Mouse (Mus musculus) c-Kit-positive CD71-positive TER-119-positive erythroid progenitor cells, embryonic 14.5 days (primary cell): ENCODE data around the gene Mthfr.

ENCODE experiments used
- DNase-seq: peaks from one replicate; pipeline ENCODE4 v3.0.0-alpha.2; 2013; ENCODE audit warnings: low spot score

Gene Mthfr

GRCm38 (mm10) chr4:148065702-148066400 is 27.0 kb downstream of the Mthfr start:
- no peak for DNase-seq

DNA sequence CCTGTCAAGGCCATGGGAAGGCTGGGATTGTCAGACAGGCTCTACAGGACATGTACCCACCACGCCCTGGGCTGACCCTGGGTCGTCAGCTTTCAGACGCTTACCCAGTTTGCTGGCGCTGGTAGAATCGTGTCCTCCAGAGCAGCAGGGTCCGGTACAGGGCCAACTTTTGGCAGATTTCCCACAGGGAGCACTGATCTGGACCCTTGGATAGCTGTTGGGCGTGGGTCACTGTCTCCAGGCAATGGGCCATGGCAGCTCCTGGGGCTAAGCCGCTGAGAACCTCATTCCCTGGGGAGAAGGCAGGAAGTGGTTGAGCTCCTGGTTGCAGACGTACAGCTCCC is 27.5 kb downstream of the Mthfr start:
- no peak for DNase-seq

- DNase-seq = no peak
Observed at GRCm38 (mm10) chr4:148067346-148067745, 28.5 kb downstream of the Mthfr start.

DNA sequence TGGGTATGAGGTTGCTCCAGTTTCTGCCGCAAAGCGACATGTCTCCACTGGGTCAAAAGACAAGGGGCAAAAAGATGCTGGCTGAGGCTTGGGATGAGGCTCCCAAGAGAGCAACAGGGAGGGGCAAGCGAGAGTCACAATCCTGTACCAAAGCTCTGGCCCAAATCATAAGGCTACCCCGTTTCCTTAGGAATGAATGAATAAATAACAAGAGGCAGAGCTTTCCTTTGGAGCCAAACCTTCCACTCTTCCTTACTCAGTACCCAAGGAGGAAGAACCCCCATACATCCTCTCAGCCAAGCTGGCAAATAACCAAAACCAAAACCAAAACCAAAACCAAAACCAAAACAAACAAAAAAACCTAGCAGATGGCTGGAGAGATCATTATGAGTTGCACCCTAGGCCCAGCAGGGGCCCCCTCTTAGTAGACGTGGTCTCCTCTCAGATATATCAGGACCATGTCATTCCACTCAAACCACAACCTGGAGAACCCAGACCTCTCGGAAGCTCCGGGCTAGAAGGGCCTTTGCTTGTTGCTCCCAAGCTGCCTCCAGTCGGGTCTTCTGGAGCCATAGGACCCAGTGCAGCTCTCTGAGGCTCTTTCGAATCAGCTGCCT is 30.8 kb downstream of the Mthfr start:
- no peak for DNase-seq

GRCm38 (mm10) chr4:148071508-148071907 is 32.6 kb downstream of the Mthfr start:
- no peak for DNase-seq

DNA sequence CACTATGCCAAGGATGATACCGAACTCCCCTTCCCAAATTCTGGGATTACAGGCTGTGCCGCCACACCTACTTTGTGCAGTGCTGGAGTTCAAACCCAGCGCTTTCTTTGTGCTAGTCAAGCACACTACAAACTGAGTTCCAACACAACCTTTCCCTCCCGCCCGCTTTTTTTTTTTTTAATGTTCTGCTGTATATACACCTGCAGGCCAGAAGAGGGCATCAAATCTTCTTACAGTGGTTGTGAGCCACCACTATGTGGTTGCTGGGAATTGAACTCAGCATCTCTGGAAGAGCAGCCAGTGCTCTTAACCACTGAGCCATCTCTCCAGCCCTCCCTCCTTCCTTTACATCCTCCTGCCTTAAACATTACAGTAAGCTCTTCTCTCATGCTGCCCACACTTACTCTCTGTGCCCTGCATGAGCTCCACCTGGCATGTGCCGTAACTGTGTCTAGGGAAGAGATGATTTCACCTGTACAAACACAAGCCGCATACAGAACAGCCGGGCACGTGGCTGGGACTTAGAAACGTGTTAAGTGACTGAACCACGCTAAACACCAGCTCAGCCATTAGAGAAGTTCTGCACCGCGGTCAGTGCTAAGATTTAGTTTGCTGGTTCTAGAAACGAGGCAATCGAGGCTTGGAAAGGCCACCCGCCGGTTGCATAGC is 35.8 kb downstream of the Mthfr start:
- DNase-seq = peak; percentile 29

DNA sequence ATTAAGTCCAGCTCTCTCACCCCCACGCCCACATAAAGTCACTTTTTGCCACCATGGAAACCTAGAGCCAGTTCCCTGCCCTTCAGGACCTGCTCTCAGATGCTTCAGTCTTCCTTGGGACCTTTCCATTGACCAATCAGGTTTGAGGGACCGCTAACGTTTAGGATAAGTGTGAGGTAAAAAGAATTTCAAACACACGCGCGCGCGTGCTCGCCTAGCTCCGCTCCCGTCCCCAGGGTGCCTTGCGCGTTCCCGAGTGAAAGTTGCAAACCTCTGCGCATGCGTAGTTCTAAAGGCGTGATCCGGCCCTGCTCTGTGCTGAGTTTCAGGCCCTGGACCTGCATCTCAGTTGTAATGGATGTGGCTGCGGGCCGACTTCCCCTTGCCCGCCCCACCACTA is 36.4 kb downstream of the Mthfr start:
- peak; percentile 57 for DNase-seq

- DNase-seq = no peak
Observed at GRCm38 (mm10) chr4:148075881-148076280, 37.0 kb downstream of the Mthfr start.

DNA sequence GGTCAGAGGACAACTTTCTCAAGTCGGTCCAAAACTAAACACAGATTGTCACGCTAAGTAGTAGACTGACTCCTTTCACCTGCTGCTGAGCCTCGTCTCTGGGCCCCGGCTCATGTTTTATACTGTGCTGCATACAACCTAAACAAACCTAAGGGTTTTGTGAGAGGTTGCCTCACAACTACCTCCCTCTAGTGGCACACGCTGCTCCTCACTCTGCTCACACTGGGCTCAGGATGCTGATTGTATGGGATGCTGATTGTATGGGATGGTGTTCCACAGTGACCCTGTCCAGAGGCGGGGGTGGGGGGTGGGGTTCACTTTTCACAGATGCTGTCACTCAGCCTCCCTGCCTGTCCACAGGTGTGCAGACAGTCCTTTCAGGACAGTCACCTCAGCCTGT is 40.3 kb downstream of the Mthfr start:
- no peak for DNase-seq

- DNase-seq = no peak
Observed at GRCm38 (mm10) chr4:148079944-148080596, 41.2 kb downstream of the Mthfr start.

- DNase-seq = no peak
Observed at GRCm38 (mm10) chr4:148080597-148080973, 41.7 kb downstream of the Mthfr start.

DNA sequence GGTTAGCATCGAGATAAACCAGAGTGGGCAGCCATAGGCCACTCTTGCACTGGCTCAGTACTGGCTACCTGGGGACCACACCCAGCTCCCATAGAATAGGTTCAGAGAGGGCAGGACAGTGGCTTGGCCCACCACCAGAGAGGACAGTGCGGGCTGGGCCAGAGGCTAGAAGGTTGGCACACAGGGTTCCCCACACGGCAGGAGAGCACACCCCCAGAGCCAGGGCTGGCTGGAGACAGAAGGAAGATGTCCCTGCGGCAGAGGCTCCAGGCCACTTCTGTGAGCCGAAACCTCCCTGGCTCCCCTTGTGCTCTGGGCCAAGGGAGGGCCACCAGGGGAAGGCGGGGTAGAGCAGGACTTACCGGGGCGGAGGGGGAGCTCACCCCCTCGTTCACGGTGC is 42.3 kb downstream of the Mthfr start:
- no peak for DNase-seq

GRCm38 (mm10) chr4:148082257-148083044 is 43.6 kb downstream of the Mthfr start:
- peak; percentile 74 for DNase-seq

DNA sequence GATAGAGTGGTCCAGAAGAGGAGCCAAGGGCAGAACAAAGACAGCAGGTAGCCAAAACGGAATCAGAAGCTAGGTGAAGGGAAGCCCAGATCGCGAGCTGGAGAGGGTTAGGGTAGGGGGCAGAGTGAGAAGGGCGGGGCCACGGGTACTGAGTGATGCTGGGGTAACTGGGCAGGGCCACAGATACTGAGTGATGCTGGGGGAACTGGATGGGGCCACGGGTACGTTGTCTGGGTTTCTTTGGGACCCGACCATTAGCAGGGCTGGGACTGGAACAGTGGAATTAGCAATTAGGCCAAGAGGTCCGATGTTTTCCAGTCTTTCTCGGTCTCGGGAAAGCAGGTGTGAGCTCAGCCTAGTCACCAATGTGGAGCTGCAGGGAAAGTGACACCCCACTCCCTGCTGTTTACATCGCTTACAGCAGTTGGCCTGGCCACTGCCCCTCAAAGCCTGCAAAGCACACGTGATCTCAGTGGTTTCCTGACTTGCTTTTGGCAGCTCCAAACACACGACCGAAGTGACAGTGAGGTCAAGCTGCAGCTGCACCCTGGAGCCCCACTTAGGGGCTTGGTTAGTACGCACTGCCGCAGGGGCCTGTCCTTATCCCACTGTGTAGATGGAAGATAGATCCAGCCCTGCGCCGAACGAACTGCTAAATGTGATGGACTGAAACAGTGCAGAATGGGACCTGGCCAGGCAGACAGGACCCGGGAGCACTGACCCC is 44.5 kb downstream of the Mthfr start:
- peak; percentile 23 for DNase-seq

- no peak for DNase-seq
Observed at GRCm38 (mm10) chr4:148084261-148084714, 45.4 kb downstream of the Mthfr start.

GRCm38 (mm10) chr4:148085131-148085906 is 46.4 kb downstream of the Mthfr start:
- DNase-seq = no peak

DNA sequence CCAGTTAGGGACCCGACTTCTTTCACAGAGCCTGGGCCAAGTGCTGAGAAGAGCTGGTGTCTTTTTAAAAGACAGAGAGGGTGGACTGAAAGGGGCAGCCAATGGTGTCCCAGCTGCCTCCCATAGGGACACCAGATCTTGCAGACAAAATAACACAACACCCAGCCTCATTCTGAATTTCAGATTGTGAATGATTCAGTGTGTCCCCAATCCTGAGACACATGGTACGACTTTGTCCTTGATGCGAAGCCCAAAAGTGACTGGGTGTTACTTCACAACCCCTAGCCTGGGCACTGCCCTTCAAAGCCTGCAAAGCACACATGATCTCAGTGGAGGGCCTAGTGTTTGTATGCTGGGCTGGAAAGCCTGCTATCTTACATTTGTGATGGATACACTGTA is 47.0 kb downstream of the Mthfr start:
- no peak for DNase-seq

DNA sequence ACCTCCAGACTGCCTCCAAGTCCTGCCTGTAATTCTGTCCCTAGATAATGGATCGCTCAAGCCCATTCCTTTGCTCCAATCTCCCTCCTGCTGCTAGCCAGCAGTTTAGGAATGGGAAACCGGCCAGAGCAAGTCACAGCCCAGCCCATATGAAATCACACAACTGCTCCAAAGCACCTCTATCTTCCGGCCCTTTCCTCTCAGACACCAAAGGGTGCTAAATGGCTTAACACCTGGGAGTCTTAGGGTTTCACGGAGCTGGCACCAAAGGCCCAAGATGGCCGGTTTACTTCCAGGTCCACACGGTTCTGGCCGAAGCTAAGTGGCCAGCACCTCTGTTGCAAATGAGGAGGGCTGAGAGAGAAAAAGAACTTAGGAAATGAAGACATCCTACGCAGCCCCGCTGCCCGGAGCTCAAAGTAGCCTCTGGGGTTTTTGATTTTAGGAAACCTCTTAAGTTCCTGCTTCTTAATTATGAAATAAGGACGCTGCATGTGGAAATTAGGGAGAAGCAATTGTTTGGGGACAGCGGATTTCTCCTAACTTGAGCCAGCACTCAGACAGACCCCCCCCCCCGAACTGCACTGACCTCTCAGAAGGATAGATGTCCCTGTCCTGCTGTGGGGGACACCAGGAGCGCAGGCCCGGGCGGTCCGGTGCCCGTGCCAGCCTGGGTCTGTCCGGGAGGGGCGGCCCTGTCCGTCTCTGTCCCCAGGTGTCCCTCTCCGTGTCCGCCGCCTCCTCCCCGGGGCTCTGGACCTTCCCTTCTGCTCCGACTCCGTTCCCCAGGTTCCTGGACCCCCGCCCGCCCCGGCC is 48.4 kb downstream of the Mthfr start:
- no peak for DNase-seq

DNA sequence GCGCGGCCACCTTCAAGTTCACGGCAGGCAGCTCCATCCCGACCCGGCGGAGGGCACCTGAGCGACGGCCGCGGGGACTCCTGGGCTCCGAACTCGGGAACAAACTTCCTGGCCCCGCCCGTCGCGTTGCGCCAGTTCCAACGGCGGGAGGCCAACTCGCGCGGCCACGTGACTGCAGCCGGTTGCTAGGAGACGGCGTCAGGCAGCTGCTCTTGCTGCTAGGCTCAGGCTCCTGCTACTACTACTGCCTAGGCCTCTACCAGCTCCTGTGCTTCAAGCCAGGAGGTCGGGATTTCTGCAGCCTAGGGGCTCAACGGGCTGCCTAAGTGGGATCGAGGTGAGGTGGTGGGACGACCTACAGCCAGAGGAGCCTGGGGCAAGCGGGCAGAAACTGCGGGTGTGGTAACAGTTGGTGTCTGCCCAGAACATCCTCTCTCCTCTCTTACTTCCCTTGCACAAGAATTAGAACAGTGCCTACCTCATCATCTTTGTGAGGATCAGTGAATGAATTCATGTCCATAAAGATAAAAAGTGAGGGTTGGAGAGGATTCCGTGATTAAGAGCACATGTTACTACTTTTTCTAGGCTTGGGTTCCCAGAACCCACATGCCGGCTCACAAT is 49.1 kb downstream of the Mthfr start, which contains the start of gene Agtrap:
TSS of gene Agtrap (minus strand) at position 125 of the 621 bp plus-strand sequence.
- peak; percentile 79 for DNase-seq
